Mouse (Mus musculus): Measurements from ENCODE around the gene Col13a1. TPM values are rescaled to one million over a fixed set of nuclear protein-coding genes. Genes with fewer than 3 reads are reported as not detected.
A peak's percentile ranks its signal among the peaks of the same experiment; 100 is the strongest.

Col13a1 gene
- polyA plus RNA-seq, 1 experiment from 2014 or later = 3.5 TPM

- no peak overlapping the region for H3K9ac ChIP-seq (replicated peaks)
- no peak overlapping the region for H3K4me2 ChIP-seq
- H3K36me3 ChIP-seq = no peaks in the 10 kb centered on the region
- H3K27me3 ChIP-seq (replicated peaks) = no peaks in the 10 kb centered on the region
- no peak overlapping the region for H3K27ac ChIP-seq (replicated peaks)
- no peak for ATAC-seq (ENCODE audit: low FRiP score)
- H3K4me3 ChIP-seq (replicated peaks) = no peak overlapping the region
- H3K9me3 ChIP-seq (replicated peaks) = no peaks in the 10 kb centered on the region
- H3K4me1 ChIP-seq = peaks cover 17% of the 10 kb centered on the region
Observed at GRCm38 (mm10) chr10:61925691-61926090, 53.2 kb downstream of the Col13a1 start.

DNA sequence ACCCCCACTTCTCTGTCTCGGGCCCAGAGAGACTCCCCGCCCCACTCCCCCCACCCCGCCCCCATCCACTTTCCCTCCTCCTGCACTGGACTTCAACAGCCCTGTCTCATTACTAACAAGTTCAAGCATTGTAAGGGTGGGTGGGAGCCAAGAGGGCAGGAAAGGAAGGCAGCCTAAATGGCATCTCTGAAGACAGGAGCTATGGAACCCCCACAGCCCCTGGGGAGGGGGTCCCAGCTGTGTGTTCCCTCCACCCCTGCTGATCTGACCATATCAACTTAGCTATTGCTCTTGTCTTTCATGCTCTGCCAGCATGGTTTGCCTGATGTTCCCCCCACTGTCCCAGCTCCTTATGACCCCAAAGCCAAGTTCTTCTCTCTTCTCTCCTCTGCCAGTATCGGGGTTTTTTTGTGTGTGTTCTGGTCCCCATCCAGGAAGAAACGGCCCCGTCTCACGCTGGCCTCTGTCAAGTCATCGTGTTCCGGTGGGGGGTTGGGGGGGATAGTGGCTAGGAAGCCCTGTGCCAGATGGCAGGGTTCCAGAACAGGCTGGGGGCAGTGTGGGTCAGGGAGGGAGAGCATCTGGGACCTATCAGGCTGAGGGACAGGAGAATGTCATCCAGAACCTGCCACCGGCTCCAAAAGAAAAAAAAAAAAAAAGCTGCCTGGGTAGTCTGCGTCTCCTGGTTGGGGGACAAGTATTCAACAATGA lies 58.1 kb downstream of the Col13a1 start:
- no peak for ATAC-seq (ENCODE audit: low FRiP score)

GRCm38 (mm10) chr10:61919924-61920654 lies 58.8 kb downstream of the Col13a1 start:
- 54% methylated on average over 13 of the region's 13 CpGs for WGBS
- Histone ChIP-seq H3K9ac (replicated peaks) (no peak overlapping the region), H3K4me2 (no peak overlapping the region), H3K4me1 (peaks cover 11% of the 10 kb centered on the region), H3K27ac (replicated peaks) (0 out of 2 replicates have a peak overlapping the region, but pooled peaks have one; percentile 28), H3K36me3 (no peaks in the 10 kb centered on the region), H3K27me3 (replicated peaks) (no peaks in the 10 kb centered on the region), H3K9me3 (replicated peaks) (peaks cover under 1% of the 10 kb centered on the region; the same call in 1 of the 2 replicates), H3K4me3 (replicated peaks) (no peak overlapping the region)
- no peak for ATAC-seq (ENCODE audit: low FRiP score)

More for the DNA sequence above, 58.1 kb downstream of the Col13a1 start:
- Histone ChIP-seq H3K4me1 (peaks cover 11% of the 10 kb centered on the region), H3K9me3 (replicated peaks) (no peaks in the 10 kb centered on the region), H3K27ac (replicated peaks) (no peak overlapping the region), H3K27me3 (replicated peaks) (no peaks in the 10 kb centered on the region), H3K4me3 (replicated peaks) (no peak overlapping the region), H3K36me3 (no peaks in the 10 kb centered on the region), H3K9ac (replicated peaks) (no peak overlapping the region), H3K4me2 (no peak overlapping the region)
- WGBS = 49% methylated on average over 11 of the region's 11 CpGs

GRCm38 (mm10) chr10:61919496-61919895 lies 59.4 kb downstream of the Col13a1 start:
- ATAC-seq (ENCODE audit: low FRiP score) = no peak
- no peak overlapping the region for H3K4me3 ChIP-seq (replicated peaks)

DNA sequence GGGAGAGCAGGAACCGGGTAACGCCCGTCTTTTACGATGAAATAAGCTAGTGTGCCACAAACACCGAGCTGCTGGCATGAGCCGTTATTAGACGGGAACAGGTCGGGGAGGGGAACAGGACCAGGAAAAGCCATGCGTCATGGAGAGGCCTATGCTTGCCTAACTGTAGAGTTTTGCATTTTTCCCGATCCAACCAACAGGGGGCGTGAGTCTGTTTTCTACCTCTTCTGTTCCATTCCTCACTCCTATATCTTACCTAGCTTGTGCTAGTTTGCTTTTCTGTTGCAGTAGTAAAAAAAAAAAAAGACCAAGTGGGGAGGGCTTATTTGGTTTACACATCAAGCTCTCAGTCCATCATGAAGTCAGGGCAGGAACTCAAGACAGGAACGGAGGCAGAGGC lies 61.8 kb downstream of the Col13a1 start:
- no peak overlapping the region for H3K9ac ChIP-seq (replicated peaks)
- H3K9me3 ChIP-seq (replicated peaks) = peaks cover 5% of the 10 kb centered on the region; the same call in 1 of the 2 replicates
- 96% methylated on average over 12 of the region's 12 CpGs for WGBS

More at GRCm38 (mm10) chr10:61919496-61919895, 59.4 kb downstream of the Col13a1 start:
- Histone ChIP-seq H3K27me3 (replicated peaks) (no peaks in the 10 kb centered on the region), H3K9me3 (replicated peaks) (peaks cover 5% of the 10 kb centered on the region; the same call in 1 of the 2 replicates), H3K27ac (replicated peaks) (0 out of 2 replicates have a peak overlapping the region, but pooled peaks have one; percentile 28), H3K9ac (replicated peaks) (no peak overlapping the region), H3K36me3 (no peaks in the 10 kb centered on the region), H3K4me2 (no peak overlapping the region), H3K4me1 (peaks cover 11% of the 10 kb centered on the region)
- 84% methylated on average over 4 of the region's 4 CpGs for WGBS

GRCm38 (mm10) chr10:61911770-61912169 lies 67.1 kb downstream of the Col13a1 start:
- no peak for ATAC-seq (ENCODE audit: low FRiP score)

More for the DNA sequence above, 61.8 kb downstream of the Col13a1 start:
- H3K27me3 ChIP-seq (replicated peaks) = no peaks in the 10 kb centered on the region
- H3K27ac ChIP-seq (replicated peaks) = no peak overlapping the region
- H3K36me3 ChIP-seq = no peaks in the 10 kb centered on the region
- H3K4me3 ChIP-seq (replicated peaks) = no peak overlapping the region
- no peak overlapping the region for H3K4me2 ChIP-seq
- H3K4me1 ChIP-seq = peaks cover 11% of the 10 kb centered on the region
- no peak for ATAC-seq (ENCODE audit: low FRiP score)

DNA sequence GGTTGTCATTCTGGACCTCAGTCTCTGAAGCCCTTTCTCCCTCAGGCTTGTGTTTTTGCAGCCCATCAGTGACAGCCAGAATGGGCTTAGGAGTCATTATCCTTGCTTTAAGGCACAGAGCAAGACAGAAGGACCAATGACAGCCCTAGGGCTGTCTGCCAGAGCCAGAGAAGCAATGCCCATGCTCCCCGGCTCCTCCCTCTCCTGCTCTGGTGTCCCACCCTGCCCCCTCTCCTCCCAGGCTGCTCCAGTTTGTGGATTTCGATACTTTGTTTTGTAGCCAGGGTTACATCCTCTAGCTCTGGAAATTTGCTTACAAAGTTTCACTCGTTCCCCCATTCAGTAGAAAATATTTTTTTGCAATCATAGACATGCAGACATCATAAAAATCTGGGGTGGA lies 69.9 kb downstream of the Col13a1 start:
- WGBS = 76% methylated on average over 3 of the region's 3 CpGs
- Histone ChIP-seq H3K4me2 (no peak overlapping the region), H3K4me1 (no peaks in the 10 kb centered on the region), H3K27ac (replicated peaks) (no peak overlapping the region), H3K9ac (replicated peaks) (no peak overlapping the region), H3K36me3 (no peaks in the 10 kb centered on the region), H3K4me3 (replicated peaks) (no peak overlapping the region), H3K9me3 (replicated peaks) (no peaks in the 10 kb centered on the region), H3K27me3 (replicated peaks) (no peaks in the 10 kb centered on the region)
- no peak for ATAC-seq (ENCODE audit: low FRiP score)

More at GRCm38 (mm10) chr10:61911770-61912169, 67.1 kb downstream of the Col13a1 start:
- no peaks in the 10 kb centered on the region for H3K27me3 ChIP-seq (replicated peaks)
- no peak overlapping the region for H3K4me2 ChIP-seq
- no peak overlapping the region for H3K9ac ChIP-seq (replicated peaks)
- no peaks in the 10 kb centered on the region for H3K4me1 ChIP-seq
- H3K27ac ChIP-seq (replicated peaks) = no peak overlapping the region
- no peak overlapping the region for H3K4me3 ChIP-seq (replicated peaks)
- WGBS = 75% methylated on average over 4 of the region's 4 CpGs
- no peaks in the 10 kb centered on the region for H3K36me3 ChIP-seq
- peaks cover 5% of the 10 kb centered on the region; the same call in 1 of the 2 replicates for H3K9me3 ChIP-seq (replicated peaks)

- no peak overlapping the region for H3K27ac ChIP-seq (replicated peaks)
- no peaks in the 10 kb centered on the region for H3K27me3 ChIP-seq (replicated peaks)
- H3K4me2 ChIP-seq = no peak overlapping the region
- H3K36me3 ChIP-seq = no peaks in the 10 kb centered on the region
- no peak for ATAC-seq (ENCODE audit: low FRiP score)
- H3K9ac ChIP-seq (replicated peaks) = no peak overlapping the region
- no peaks in the 10 kb centered on the region for H3K4me1 ChIP-seq
- H3K4me3 ChIP-seq (replicated peaks) = no peak overlapping the region
- H3K9me3 ChIP-seq (replicated peaks) = no peaks in the 10 kb centered on the region
- 43% methylated on average over 5 of the region's 5 CpGs for WGBS
Observed at GRCm38 (mm10) chr10:61906226-61906625, 72.7 kb downstream of the Col13a1 start.

DNA sequence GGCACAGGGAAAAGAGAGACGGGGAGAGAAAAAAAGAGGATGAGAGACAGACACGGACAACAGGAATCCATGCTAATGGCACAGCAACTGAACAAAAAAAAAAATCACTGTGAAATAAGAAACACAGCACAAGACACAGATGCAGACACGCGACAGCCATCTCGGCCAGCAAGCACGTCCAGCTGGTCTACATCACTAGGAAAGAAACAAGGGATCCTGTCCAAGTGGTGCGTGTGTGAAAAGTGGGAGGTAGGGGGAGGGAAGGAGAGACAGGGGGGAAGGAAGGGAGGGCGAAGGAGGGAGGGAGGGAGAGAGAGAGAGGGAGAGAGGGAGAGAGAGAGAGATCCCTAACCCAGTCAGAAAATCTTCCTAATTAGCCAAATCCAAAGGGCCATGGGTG lies 73.6 kb downstream of the Col13a1 start:
- Histone ChIP-seq H3K4me3 (replicated peaks) (no peak overlapping the region), H3K9ac (replicated peaks) (no peak overlapping the region), H3K36me3 (no peaks in the 10 kb centered on the region), H3K27me3 (replicated peaks) (no peaks in the 10 kb centered on the region), H3K9me3 (replicated peaks) (no peaks in the 10 kb centered on the region), H3K4me1 (no peaks in the 10 kb centered on the region), H3K4me2 (no peak overlapping the region), H3K27ac (replicated peaks) (no peak overlapping the region)
- WGBS = 66% methylated on average over 8 of the region's 8 CpGs
- ATAC-seq (ENCODE audit: low FRiP score) = no peak

DNA sequence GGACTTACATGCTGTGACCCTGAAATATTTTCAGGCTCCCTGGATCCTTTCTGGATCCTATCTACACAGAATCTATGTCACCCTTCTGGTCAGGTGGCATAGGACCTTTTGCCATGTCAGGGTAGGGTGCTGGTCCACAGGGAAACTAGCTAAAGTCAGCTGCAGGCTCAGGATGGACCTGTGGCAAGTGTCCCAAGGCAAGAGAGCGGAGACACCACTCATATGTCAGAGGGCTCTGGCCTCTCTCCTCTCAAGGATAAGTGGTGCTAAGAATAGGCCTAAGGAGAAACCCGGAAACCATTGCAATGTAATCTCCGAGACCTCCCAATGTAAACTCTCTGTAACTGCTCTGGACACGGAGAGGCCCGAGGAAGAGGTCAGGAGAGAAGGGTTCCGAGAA lies 80.8 kb downstream of the Col13a1 start:
- 82% methylated on average over 6 of the region's 6 CpGs for WGBS
- no peak for ATAC-seq (ENCODE audit: low FRiP score)
- H3K4me1 ChIP-seq = no peaks in the 10 kb centered on the region

DNA sequence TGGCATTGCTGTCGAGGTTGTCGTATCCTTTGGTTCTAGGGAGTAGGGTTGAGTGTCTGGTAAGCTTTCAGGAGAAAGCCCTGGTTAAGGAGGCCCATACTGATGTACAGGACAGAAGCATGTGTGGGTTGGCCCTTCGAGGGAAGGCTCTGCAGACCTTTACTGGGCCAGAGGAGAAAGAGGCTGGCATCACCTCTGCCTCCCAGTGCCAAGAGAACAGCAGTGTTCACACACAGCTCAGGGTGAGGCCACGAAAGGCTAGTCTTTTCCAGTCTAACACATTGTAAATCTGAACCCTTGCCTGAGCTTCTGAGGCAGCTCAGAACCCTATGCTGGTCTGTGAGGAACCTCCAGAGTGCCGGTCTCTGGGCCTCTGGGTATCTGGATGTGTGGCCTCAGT lies 84.3 kb downstream of the Col13a1 start:
- Histone ChIP-seq H3K27ac (replicated peaks) (no peak overlapping the region), H3K27me3 (replicated peaks) (no peaks in the 10 kb centered on the region), H3K9ac (replicated peaks) (no peak overlapping the region), H3K4me3 (replicated peaks) (no peak overlapping the region), H3K36me3 (no peaks in the 10 kb centered on the region), H3K9me3 (replicated peaks) (no peaks in the 10 kb centered on the region), H3K4me1 (no peaks in the 10 kb centered on the region), H3K4me2 (no peak overlapping the region)
- WGBS = 85% methylated on average over 5 of the region's 5 CpGs
- ATAC-seq (ENCODE audit: low FRiP score) = no peak

More for the DNA sequence above, 80.8 kb downstream of the Col13a1 start:
- Histone ChIP-seq H3K4me2 (no peak overlapping the region), H3K9ac (replicated peaks) (no peak overlapping the region), H3K4me3 (replicated peaks) (no peak overlapping the region), H3K27me3 (replicated peaks) (no peaks in the 10 kb centered on the region), H3K27ac (replicated peaks) (no peak overlapping the region), H3K9me3 (replicated peaks) (no peaks in the 10 kb centered on the region), H3K36me3 (no peaks in the 10 kb centered on the region)

DNA sequence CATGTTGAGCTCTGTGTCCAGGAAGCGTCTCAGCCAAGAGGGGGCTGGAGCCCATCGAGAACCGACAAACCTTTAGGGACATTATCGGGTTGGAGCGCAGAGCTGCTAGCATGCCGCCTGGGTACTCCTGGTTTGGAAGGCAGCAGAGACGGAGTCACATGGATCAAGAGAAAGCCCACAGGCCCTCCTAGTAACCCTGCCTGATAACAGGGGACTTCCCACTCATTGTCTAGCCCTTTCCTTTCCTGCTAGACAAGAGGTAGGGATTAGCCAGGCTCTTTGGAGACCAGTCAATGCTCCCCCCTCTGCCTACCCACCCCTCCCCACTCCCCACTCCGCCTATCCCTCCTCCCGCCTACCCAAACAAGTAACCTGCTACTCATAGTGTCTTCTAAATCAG lies 87.8 kb downstream of the Col13a1 start:
- H3K27me3 ChIP-seq (replicated peaks) = no peaks in the 10 kb centered on the region
- no peak overlapping the region for H3K27ac ChIP-seq (replicated peaks)
- no peak overlapping the region for H3K4me3 ChIP-seq (replicated peaks)
- no peaks in the 10 kb centered on the region for H3K4me1 ChIP-seq
- WGBS = 78% methylated on average over 9 of the region's 9 CpGs
- no peak overlapping the region for H3K9ac ChIP-seq (replicated peaks)
- no peak overlapping the region for H3K4me2 ChIP-seq
- H3K36me3 ChIP-seq = no peaks in the 10 kb centered on the region
- no peak for ATAC-seq (ENCODE audit: low FRiP score)
- no peaks in the 10 kb centered on the region for H3K9me3 ChIP-seq (replicated peaks)
